Mouse (Mus musculus) testis, adult 2 months (tissue): ENCODE data around the gene A430078G23Rik.

Source experiments
- CTCF ChIP-seq: fragments of 200-500 bp; IDR thresholded peaks from 2 replicates; pipeline ENCODE4 v1.5.1; 2012; ENCODE audit warnings: low read depth, mild to moderate bottlenecking, inconsistent platforms, low read length, moderate library complexity; ENCODE audit not compliant: control insufficient read depth, insufficient read depth, insufficient replicate concordance
- POLR2A ChIP-seq: fragments of 200-500 bp; IDR thresholded peaks from 2 replicates; pipeline ENCODE4 v1.6.1; 2012; ENCODE audit warnings: low read depth, mild to moderate bottlenecking, inconsistent platforms, low read length, moderate library complexity; ENCODE audit not compliant: control insufficient read depth

DNA sequence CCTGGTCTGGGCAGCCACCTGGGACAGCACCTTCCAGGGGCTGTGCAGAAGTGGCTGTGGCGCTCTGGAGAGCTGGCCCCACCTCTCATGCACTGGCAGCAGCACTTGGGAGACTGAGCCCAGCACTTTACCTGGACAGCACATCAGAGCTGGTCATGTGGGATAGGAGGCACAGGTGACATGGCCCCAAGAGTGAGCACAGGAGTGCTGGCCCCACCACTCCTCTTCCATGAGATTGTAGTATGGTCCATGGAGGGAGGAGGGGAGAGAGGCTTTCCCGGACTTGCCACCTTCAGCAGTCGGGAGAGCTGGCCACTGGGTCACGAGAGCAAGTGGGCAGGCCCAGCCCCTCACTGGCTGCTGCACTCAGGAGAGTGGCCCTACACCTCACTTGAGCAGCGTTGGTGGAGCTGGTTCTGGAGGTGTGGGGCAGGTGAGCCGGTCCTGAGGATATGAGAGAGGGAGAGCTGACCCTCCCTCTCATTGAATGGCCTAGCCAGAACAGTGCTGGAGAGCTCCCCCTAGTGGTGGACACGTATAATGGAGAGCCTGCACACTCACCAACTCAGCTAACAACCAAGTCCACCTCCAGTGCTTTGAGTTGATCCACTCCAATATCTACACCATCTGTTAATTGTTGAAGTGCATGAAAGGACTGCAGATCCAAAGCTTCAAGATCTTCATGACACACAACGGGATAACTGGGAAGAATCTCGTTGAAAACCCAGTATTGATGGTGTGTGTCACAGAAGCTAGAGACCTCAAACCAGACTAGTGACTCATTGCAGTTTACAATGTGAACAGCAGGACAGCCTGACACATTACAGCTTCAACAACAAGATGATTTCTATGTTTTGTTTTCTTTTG lies 16.3 kb upstream of the A430078G23Rik start:
- TF ChIP-seq POLR2A: no peak
- TF ChIP-seq CTCF: peak; percentile 81
